Mouse (Mus musculus) cerebellum, adult 2 months (tissue): ENCODE results near the gene Gtpbp4.
"Not testable (repeated sequence)": the region's sequence is repeated elsewhere in the genome, so short reads cannot be mapped to it uniquely, and the experiment has no call there.

Experiments
- CTCF ChIP-seq: fragments of 200-500 bp; IDR thresholded peaks from 2 replicates; pipeline ENCODE4 v1.5.1; 2011; ENCODE audit warnings: low read depth, mild to moderate bottlenecking, control low read depth, low read length, moderate library complexity, borderline replicate concordance; ENCODE audit not compliant: insufficient read depth
- POLR2A ChIP-seq: fragments of 200-500 bp; IDR thresholded peaks from 2 replicates; pipeline ENCODE4 v1.6.1; 2011; ENCODE audit warnings: low read length, control low read depth, borderline replicate concordance; ENCODE audit not compliant: insufficient read depth

GRCm38 (mm10) chr13:8959554-8959953, 36.3 kb downstream of the Gtpbp4 start:
- TF ChIP-seq CTCF, POLR2A: not testable (repeated sequence)
